Mouse (Mus musculus): ENCODE measurements at regions not wholly inside any gene's neighbourhood (a gene's known extent, or its start where the extent isn't known, plus 50 kb on each side); places are given as distances from the start of the nearest gene placed in this dataset.

DNA sequence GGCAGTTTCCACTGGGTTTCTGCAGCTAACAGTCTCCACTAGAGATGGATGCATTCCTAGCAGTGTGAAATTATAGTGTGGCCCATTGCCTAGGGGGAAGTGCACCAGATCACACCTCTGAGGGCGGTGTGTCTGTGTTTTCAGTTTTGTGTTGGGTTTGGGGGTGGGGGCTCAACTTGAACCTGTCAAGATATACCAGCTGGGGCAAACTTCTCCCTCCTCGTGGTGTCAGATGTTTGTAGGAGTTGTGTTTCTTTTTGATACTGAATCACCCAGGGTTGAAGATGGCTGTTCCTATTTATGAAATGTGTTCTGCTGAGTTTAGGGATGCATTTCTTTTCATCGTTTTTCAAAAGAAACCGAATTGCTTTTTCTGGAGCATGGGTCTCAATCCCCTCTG, 416.6 kb upstream of the 4930412O13Rik start:
- Histone ChIP-seq H3K4me3 (no peak overlapping the region), H3K9ac (replicated peaks) (no peak overlapping the region), H3K27me3 (no peaks in the 10 kb centered on the region), H3K4me2 (replicated peaks) (no peak overlapping the region), H3K4me1 (no peaks in the 10 kb centered on the region), H3K9me3 (no peaks in the 10 kb centered on the region), H3K27ac (replicated peaks) (no peak overlapping the region), H3K36me3 (no peaks in the 10 kb centered on the region)
- no peak for ATAC-seq (replicated peaks)
- 69% methylated on average over 4 of the region's 4 CpGs for WGBS

DNA sequence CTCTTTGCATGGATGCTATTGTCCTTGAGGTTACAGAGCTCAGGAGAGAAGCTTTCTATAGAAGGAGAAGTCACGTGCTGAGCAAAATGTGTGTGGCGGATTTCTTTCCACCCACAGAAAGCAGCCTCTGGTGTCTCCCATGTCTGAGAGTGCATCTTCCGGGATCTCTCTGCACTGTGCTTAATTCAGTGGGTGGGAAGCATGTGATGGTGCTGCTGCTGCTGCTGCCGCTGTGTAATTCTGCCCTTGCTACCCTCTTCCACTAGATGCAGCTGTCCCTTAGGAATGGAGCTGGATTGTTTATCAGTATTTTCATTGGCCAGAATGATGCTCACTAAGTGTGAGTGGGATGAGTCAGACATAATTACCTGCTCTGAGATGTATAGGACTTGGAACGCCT, 416.2 kb upstream of the 4930412O13Rik start:
- Histone ChIP-seq H3K9ac (replicated peaks) (no peak overlapping the region), H3K36me3 (no peaks in the 10 kb centered on the region), H3K9me3 (no peaks in the 10 kb centered on the region), H3K27ac (replicated peaks) (no peak overlapping the region), H3K27me3 (no peaks in the 10 kb centered on the region), H3K4me1 (no peaks in the 10 kb centered on the region), H3K4me2 (replicated peaks) (no peak overlapping the region), H3K4me3 (no peak overlapping the region)
- WGBS: 52% methylated on average over 5 of the region's 5 CpGs
- ATAC-seq (replicated peaks): peak; percentile 41; the same call in 1 of the 2 replicates

DNA sequence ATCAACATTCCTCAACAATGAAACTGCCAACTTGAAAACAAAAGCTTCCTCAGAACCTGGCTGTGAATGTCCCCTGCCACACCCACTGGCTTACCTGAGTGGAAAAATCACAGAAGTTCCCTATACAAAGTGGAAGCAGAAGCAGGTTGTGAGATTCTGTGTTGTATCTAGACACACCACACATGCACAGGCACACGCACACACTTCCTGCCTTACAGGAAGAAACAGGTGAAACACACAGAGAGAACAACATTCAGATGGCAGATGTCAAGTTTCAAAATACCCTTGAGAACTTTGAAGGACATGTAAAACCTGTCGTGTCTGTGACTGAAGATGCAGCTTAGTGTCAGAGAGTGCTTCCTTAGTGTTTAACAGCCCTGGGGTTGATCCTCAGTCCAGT, 413.5 kb upstream of the 4930412O13Rik start:
- Histone ChIP-seq H3K4me2 (replicated peaks) (no peak overlapping the region), H3K27ac (replicated peaks) (no peak overlapping the region), H3K4me3 (no peak overlapping the region), H3K9me3 (no peaks in the 10 kb centered on the region), H3K27me3 (no peaks in the 10 kb centered on the region), H3K36me3 (no peaks in the 10 kb centered on the region), H3K4me1 (no peaks in the 10 kb centered on the region), H3K9ac (replicated peaks) (no peak overlapping the region)
- no peak for ATAC-seq (replicated peaks)
- WGBS: 87% methylated on average over 2 of the region's 2 CpGs

DNA sequence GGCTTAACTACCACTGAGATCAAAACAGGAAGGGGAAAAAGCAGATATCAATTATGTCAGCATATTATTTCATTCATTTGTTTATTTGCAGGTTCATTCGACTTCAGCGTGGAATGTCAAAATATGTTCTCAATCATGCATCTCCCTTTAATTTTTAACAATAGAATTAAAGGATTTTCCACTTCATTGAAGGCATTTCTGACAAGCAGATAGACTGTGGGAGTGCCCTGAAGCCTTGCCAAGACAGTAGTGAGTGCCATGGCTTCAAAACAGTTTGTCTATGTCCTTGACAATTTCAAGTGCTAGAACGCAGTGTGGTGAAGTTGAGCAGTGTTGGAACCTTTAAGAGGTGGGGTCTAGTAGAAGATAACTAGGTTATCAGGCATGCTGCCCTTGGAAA, 412.4 kb upstream of the 4930412O13Rik start:
- H3K4me1 ChIP-seq: no peaks in the 10 kb centered on the region
- no peaks in the 10 kb centered on the region for H3K27me3 ChIP-seq
- H3K9me3 ChIP-seq: no peaks in the 10 kb centered on the region
- ATAC-seq (replicated peaks): no peak
- H3K4me3 ChIP-seq: no peak overlapping the region
- no peak overlapping the region for H3K27ac ChIP-seq (replicated peaks)
- H3K9ac ChIP-seq (replicated peaks): no peak overlapping the region
- WGBS: 54% methylated on average over 3 of the region's 3 CpGs
- no peaks in the 10 kb centered on the region for H3K36me3 ChIP-seq
- H3K4me2 ChIP-seq (replicated peaks): no peak overlapping the region

DNA sequence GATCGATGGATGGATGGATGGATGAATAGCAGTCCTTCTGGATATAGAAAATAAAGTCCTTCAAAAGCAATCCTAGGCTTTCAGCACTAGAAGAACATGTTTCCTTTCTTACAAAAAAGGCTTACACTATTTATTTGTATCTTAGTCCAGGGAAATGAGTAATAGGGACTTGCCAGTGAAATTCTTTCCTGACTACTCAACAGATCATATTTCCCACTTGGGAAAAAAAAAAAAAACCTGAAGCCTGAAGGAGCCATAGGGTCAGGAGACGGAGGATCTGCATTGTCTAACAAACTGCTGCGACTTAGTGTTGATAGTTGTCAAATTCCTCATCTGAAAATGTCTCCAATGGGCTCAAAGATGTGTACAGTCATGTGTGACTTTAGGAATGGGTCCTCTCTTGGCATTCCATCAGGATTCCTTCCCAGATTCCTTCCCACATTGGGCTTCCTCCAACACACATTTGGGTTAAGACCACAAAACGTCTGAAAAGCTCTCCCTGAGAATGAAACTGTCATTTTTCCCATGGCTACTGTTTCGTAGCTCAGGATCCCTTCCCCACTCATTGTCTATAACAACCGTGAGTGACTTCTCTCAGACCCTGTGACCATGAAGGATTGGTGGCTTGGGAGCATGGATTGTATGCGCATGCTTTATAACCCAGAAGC, 399.2 kb upstream of the 4930412O13Rik start:
- Histone ChIP-seq H3K4me3 (no peak overlapping the region), H3K4me2 (replicated peaks) (no peak overlapping the region), H3K9me3 (no peaks in the 10 kb centered on the region), H3K27ac (replicated peaks) (no peak overlapping the region), H3K27me3 (no peaks in the 10 kb centered on the region), H3K4me1 (no peaks in the 10 kb centered on the region), H3K9ac (replicated peaks) (no peak overlapping the region), H3K36me3 (no peaks in the 10 kb centered on the region)
- 83% methylated on average over 7 of the region's 7 CpGs for WGBS
- no peak for ATAC-seq (replicated peaks)

DNA sequence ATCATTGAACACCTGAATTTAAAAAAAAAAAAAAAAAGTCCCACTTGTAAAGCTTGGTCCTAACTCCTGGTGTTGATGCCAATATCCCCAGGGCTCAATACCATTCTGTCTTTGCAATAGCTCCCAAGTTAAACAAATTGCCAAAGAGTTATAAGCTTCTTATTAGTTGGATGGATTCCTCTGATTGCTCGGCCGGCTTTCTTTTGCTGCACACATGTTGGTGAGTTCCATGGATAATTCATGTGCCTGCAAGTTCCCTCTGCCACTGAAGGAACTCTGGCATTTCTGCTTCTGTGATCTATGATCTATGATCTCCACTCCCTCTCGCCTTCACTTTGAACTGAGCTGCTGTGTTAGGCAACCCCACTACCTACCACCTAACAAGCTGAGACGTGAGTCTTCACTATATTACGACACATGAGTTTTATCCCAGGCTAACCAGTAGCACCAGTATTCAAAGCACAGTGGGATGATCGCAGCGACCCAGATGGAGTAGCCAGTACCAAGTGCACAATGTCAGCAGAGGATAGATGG, 393.6 kb upstream of the 4930412O13Rik start:
- ATAC-seq (replicated peaks): no peak
- no peaks in the 10 kb centered on the region for H3K4me1 ChIP-seq
- no peak overlapping the region for H3K9ac ChIP-seq (replicated peaks)
- no peaks in the 10 kb centered on the region for H3K27me3 ChIP-seq
- no peak overlapping the region for H3K27ac ChIP-seq (replicated peaks)
- no peak overlapping the region for H3K4me2 ChIP-seq (replicated peaks)
- H3K4me3 ChIP-seq: no peak overlapping the region
- WGBS: 92% methylated on average over 7 of the region's 7 CpGs
- H3K36me3 ChIP-seq: no peaks in the 10 kb centered on the region
- H3K9me3 ChIP-seq: no peaks in the 10 kb centered on the region

DNA sequence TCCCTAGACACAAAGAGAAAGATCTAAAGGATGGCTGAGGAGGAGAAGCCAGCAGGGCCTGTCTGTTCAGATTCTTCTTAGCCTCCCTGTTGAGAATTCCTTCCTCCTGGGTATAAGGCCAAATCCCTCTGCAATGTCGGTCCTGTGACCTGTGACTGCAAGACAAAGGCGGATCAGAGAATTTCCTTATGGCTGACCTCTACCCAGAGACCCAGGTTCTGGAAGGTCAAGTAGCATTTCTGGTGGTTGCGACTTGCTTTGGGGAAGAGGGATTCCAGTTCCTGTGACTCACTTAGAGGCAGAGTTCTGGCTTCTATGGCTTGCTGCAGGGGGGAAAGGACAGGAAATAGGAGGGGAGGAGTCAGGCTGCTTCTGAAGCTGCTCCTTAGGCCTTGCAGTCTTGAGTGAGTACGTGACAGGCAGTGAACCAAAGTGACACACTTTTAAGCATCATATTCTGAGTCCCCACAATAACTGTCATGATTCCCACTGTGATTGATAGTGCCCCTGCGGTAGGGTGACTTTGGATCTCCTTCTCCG, 387.4 kb upstream of the 4930412O13Rik start:
- no peak overlapping the region for H3K4me3 ChIP-seq
- no peak overlapping the region for H3K4me2 ChIP-seq (replicated peaks)
- no peak for ATAC-seq (replicated peaks)
- no peaks in the 10 kb centered on the region for H3K4me1 ChIP-seq
- H3K27ac ChIP-seq (replicated peaks): no peak overlapping the region
- no peaks in the 10 kb centered on the region for H3K27me3 ChIP-seq
- H3K36me3 ChIP-seq: no peaks in the 10 kb centered on the region
- no peaks in the 10 kb centered on the region for H3K9me3 ChIP-seq
- H3K9ac ChIP-seq (replicated peaks): no peak overlapping the region
- WGBS: 58% methylated on average over 6 of the region's 6 CpGs

DNA sequence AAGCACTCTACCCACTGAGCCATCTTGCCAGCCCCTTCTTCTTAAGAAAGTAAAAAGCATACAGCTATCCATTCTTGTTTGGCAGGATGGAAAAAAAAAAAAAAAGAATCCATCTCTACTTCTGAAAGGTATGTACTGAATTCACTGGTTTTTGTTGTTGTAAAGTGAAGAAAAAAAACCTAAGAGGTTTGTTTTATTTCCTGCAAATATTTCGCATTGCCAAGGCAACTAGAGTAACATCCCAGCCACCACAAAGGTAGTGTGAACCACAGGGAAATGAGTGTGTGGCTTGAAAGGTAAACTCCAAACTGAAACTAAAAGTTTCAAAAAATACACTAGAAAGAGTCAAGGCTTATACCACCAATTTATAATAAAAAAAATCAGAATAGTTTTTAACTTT, 361.0 kb upstream of the 4930412O13Rik start:
- Histone ChIP-seq H3K27me3 (no peaks in the 10 kb centered on the region), H3K9ac (replicated peaks) (no peak overlapping the region), H3K4me3 (no peak overlapping the region), H3K4me2 (replicated peaks) (no peak overlapping the region), H3K36me3 (no peaks in the 10 kb centered on the region), H3K4me1 (peaks cover 3% of the 10 kb centered on the region; the same call in 1 of the 2 replicates), H3K27ac (replicated peaks) (no peak overlapping the region), H3K9me3 (no peaks in the 10 kb centered on the region)
- no peak for ATAC-seq (replicated peaks)
- 91% methylated on average over 1 of the region's 1 CpGs for WGBS

DNA sequence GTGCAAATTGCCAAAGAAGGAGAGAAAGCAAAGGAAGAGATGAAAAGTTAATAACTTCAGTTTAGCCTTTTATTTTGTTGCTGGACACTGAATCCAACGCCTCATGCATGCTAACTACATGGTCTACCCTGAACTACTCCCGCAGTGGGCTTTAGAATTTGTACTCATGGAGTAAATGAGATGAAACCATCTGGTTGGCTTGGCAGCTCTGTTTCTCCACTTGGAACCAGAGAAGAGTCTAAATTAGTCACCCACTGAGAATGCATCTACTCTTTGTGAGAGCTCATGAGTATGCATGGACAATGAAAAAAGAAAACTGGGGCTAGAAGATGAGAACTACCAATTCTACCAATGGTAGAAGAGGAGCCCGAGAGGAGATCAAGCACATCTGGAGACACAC, 355.1 kb upstream of the 4930412O13Rik start:
- no peak for ATAC-seq (replicated peaks)
- Histone ChIP-seq H3K27ac (replicated peaks) (no peak overlapping the region), H3K36me3 (no peaks in the 10 kb centered on the region), H3K9me3 (no peaks in the 10 kb centered on the region), H3K9ac (replicated peaks) (no peak overlapping the region), H3K4me2 (replicated peaks) (no peak overlapping the region), H3K4me3 (no peak overlapping the region), H3K27me3 (no peaks in the 10 kb centered on the region), H3K4me1 (no peaks in the 10 kb centered on the region)
- 85% methylated on average over 3 of the region's 3 CpGs for WGBS

DNA sequence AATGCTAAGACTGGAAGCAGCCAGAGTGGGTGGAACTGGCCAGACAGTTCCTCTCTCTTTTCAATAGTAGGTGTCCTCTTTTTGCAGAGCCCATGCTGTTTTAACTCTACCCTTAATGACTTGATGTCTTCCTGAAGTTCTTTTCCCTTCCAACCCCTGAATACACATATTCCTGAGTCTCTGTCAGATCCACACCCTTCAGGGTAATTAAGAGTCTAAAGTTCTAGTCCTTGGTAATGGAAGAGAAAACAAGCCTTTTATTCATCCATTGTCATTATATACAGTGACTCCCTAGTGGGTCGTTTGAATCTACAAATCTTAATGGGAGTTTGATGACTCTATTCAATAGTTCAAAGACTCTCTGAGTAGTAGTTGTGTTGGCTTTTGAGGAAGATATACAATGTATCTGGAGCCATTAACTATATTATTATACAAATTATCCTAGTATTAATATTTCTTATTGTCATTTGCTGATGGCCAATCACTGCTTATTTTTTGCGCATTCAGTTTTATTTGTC, 345.9 kb upstream of the 4930412O13Rik start:
- 79% methylated on average over 2 of the region's 2 CpGs for WGBS
- Histone ChIP-seq H3K9ac (replicated peaks) (no peak overlapping the region), H3K4me1 (no peaks in the 10 kb centered on the region), H3K4me2 (replicated peaks) (no peak overlapping the region), H3K4me3 (no peak overlapping the region), H3K9me3 (no peaks in the 10 kb centered on the region), H3K36me3 (no peaks in the 10 kb centered on the region), H3K27me3 (no peaks in the 10 kb centered on the region), H3K27ac (replicated peaks) (no peak overlapping the region)
- no peak for ATAC-seq (replicated peaks)

DNA sequence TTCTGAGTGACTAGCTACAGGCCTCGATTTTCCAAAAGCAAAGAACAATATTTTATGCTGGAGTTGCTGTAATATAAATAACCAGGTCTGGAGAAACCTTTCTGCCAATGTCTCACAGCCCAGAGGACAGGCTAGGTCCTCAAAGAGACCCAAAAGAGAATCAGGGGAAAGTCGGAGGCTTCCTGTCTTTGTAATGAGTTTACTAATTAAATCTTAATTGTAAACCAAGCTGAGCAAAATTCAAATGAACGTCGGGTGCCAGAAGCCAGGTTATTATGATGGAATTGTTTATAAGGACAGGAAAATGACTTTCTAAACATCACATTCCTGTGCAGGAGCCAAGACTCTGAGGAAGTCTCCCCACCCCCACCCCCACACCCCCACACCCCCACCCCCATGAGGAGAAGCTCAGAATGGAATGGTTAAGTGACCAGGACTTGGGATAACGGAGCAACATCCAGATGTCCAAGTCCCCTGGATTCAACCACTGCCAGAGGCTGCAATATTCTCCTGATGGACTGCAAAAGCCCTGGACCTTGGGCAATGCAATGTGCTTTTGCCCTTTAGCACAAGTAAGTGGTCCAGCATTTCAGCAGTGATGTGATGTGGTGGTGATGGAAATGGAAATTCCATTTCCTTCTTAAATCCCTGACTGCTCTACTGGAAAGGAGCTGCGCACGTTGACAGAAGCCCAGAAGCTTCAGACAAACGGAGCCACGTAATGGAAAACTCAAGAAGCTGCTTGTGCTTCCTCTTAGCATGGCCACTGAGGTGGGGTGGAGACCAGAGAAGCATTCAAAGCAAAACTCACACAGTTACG, 333.1 kb upstream of the 4930412O13Rik start:
- ATAC-seq (replicated peaks): no peak
- Histone ChIP-seq H3K9ac (replicated peaks) (no peak overlapping the region), H3K27me3 (no peaks in the 10 kb centered on the region), H3K4me3 (no peak overlapping the region), H3K9me3 (no peaks in the 10 kb centered on the region), H3K27ac (replicated peaks) (no peak overlapping the region), H3K4me2 (replicated peaks) (no peak overlapping the region), H3K4me1 (no peaks in the 10 kb centered on the region), H3K36me3 (no peaks in the 10 kb centered on the region)
- 75% methylated on average over 10 of the region's 10 CpGs for WGBS

DNA sequence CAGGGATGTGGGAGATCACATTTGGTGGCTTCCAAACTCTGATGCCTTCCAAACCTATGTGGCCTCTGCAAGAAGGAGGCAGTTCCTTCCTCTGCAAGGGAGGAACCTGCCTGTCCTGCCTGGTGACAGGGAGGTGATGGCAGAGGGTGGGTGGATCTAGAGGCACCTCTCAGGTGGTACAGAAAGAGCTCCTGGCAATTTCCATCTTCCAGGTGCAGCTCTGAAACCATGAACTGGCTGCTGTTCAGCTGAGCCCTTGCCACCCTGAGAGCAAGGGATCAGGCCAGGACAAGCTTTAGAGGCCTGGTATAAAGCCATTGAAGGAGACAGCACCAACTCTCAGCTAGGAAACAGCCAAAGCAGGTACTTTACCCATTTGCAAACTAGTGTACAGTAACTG, 327.7 kb upstream of the 4930412O13Rik start:
- H3K4me1 ChIP-seq: no peaks in the 10 kb centered on the region
- H3K36me3 ChIP-seq: no peaks in the 10 kb centered on the region
- H3K4me3 ChIP-seq: no peak overlapping the region
- no peak overlapping the region for H3K9ac ChIP-seq (replicated peaks)
- H3K27me3 ChIP-seq: no peaks in the 10 kb centered on the region
- no peaks in the 10 kb centered on the region for H3K9me3 ChIP-seq
- H3K27ac ChIP-seq (replicated peaks): no peak overlapping the region
- no peak overlapping the region for H3K4me2 ChIP-seq (replicated peaks)
- no peak for ATAC-seq (replicated peaks)

All from forebrain, embryonic 15.5 days (tissue).